Comparison of ENCODE assay signal across 9 mouse cellular contexts in the genomic region with DNA sequence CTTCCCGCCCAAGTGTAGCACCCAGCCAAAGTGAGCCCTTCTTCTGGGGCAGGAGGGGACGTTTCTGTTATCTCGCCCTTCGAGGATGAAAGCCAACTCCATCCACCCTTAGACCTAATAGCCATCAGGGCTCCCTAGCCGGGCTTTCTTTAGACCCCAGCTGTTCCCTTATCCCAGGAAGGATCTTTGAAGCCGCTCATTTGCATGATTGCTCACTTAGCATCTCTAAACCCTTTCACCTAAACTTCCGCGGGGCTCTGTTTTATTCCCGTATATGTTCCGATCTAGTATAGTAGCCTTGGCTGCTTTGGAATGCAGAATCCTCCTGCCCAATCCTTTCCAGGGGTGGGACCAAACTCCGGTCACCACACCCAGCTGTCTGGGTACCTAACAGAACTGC.
DNase-seq lines count a peak whose midpoint lies in the region; ATAC-seq and TF ChIP-seq lines count a peak whose summit lies in the region.
"Had no signal": no experiment of that assay in that cellular context is flagged by ENCODE, and none has a peak within 500 bp of the region (broad histone marks: within the 10 kb centered on the region; RNA-seq: fewer than 3 reads in every experiment).

No protein-coding gene starts in this region.

- no peak overlapping the region for H3K9ac ChIP-seq in kidney, embryonic 16.5 days (replicated peaks; ENCODE audit: low read length)
- no peak overlapping the region for H3K9ac ChIP-seq in hindbrain, embryonic 11.5 days (ENCODE audit: low read depth, low read length)
- H3K9ac ChIP-seq in midbrain, embryonic 15.5 days: no peak overlapping the region; the same call in 1 of the 2 replicates

- TF ChIP-seq CTCF in kidney, adult 2 months (conservative IDR thresholded peaks at IDR 0.05; ENCODE audit: insufficient read depth, insufficient read length, low read depth, low read length): no peak

- H3K27ac ChIP-seq in kidney, embryonic 16.5 days (ENCODE audit: low read length): no peak overlapping the region
- H3K27ac ChIP-seq in kidney, adult 2 months (ENCODE audit: insufficient read depth, low read depth, low read length): no peak overlapping the region
- H3K27ac ChIP-seq in hindbrain, embryonic 11.5 days (ENCODE audit: low read depth, low read length): no peak overlapping the region
- H3K27ac ChIP-seq in midbrain, embryonic 15.5 days: no peak overlapping the region

- 3% methylated on average over 11 of the region's 11 CpGs for WGBS in kidney, embryonic 16.5 days
- 8% methylated on average over 11 of the region's 11 CpGs for WGBS in kidney, adult 2 months
- 6% methylated on average over 11 of the region's 11 CpGs for WGBS in hindbrain, embryonic 11.5 days
- 6% methylated on average over 11 of the region's 11 CpGs for WGBS in midbrain, embryonic 15.5 days

- peaks cover 6% of the 10 kb centered on the region for H3K27me3 ChIP-seq in kidney, embryonic 16.5 days (ENCODE audit: insufficient read depth, low read length)
- H3K27me3 ChIP-seq in kidney, adult 2 months (replicated peaks; ENCODE audit: control insufficient read depth, insufficient read depth, low read length): no peaks in the 10 kb centered on the region
- H3K27me3 ChIP-seq in hindbrain, embryonic 11.5 days (ENCODE audit: control insufficient read depth, insufficient read depth, low read length): no peaks in the 10 kb centered on the region
- H3K27me3 ChIP-seq in midbrain, embryonic 15.5 days (replicated peaks): no peaks in the 10 kb centered on the region

- 0 out of 2 replicates have a peak, but pooled peaks cover 7% of the 10 kb centered on the region for H3K4me1 ChIP-seq in kidney, embryonic 16.5 days (ENCODE audit: insufficient read depth, low read length)
- no peaks in the 10 kb centered on the region for H3K4me1 ChIP-seq in kidney, adult 2 months (ENCODE audit: control insufficient read depth, insufficient read depth, low read length)
- peaks cover 1% of the 10 kb centered on the region; the same call in 1 of the 2 replicates for H3K4me1 ChIP-seq in hindbrain, embryonic 11.5 days (replicated peaks; ENCODE audit: control insufficient read depth, insufficient read depth, low read length)
- H3K4me1 ChIP-seq in midbrain, embryonic 15.5 days: peaks cover 22% of the 10 kb centered on the region

- H3K4me3 ChIP-seq in kidney, embryonic 16.5 days (ENCODE audit: low read length): peak overlapping the region; percentile 13
- H3K4me3 ChIP-seq in kidney, adult 2 months (ENCODE audit: insufficient read depth, low read depth, low read length): no peak overlapping the region
- no peak overlapping the region for H3K4me3 ChIP-seq in hindbrain, embryonic 11.5 days (ENCODE audit: low read depth, low read length)
- no peak overlapping the region for H3K4me3 ChIP-seq in midbrain, embryonic 15.5 days

- DNase-seq in kidney, adult 2 months: no peak
- DNase-seq in embryo, embryonic 11 days: peak; percentile 28
- peak; percentile 38 for DNase-seq in hindbrain, embryonic 11.5 days (ENCODE audit: low spot score)
- no peak for DNase-seq in right cerebral cortex, postnatal 14 days
- DNase-seq in adrenal gland, postnatal 25 days: no peak
- no peak for DNase-seq in adrenal gland, adult 8-10 months
- DNase-seq: right cerebral cortex, postnatal 4 days had no signal

- 0 out of 2 replicates have a peak, but pooled peaks have one; percentile 40 for ATAC-seq in kidney, embryonic 16.5 days (ENCODE audit: low FRiP score, low TSS enrichment)
- ATAC-seq in hindbrain, embryonic 11.5 days (ENCODE audit: low FRiP score): no peak
- ATAC-seq in midbrain, embryonic 15.5 days (replicated peaks): no peak

- no peaks in the 10 kb centered on the region for H3K36me3 ChIP-seq in kidney, embryonic 16.5 days (ENCODE audit: insufficient read depth, low read length)
- H3K36me3 ChIP-seq in kidney, adult 2 months (ENCODE audit: control insufficient read depth, insufficient read depth, low read length): no peaks in the 10 kb centered on the region
- H3K36me3 ChIP-seq in hindbrain, embryonic 11.5 days (ENCODE audit: control insufficient read depth, insufficient read depth, low read length): no peaks in the 10 kb centered on the region
- no peaks in the 10 kb centered on the region for H3K36me3 ChIP-seq in midbrain, embryonic 15.5 days (replicated peaks)

- H3K4me2 ChIP-seq in kidney, embryonic 16.5 days (replicated peaks; ENCODE audit: low read depth, low read length): peak overlapping the region; percentile 16
- H3K4me2 ChIP-seq in hindbrain, embryonic 11.5 days (replicated peaks; ENCODE audit: low read depth, low read length): no peak overlapping the region
- peak overlapping the region; percentile 30 for H3K4me2 ChIP-seq in midbrain, embryonic 15.5 days

- H3K9me3 ChIP-seq in kidney, embryonic 16.5 days (ENCODE audit: low read length): no peaks in the 10 kb centered on the region
- no peaks in the 10 kb centered on the region for H3K9me3 ChIP-seq in hindbrain, embryonic 11.5 days (ENCODE audit: control insufficient read depth, low read length)
- no peaks in the 10 kb centered on the region for H3K9me3 ChIP-seq in midbrain, embryonic 15.5 days

- no peak for TF ChIP-seq POLR2A in kidney, adult 2 months (IDR thresholded peaks at IDR 0.05; ENCODE audit: low read depth, low read length)

Comparison
In these comparisons a context has a peak if more than half of its experiments do, and no peak if none do; other contexts are left out.
1. DNase-seq: peak in embryo, embryonic 11 days (single experiment) and hindbrain, embryonic 11.5 days (single experiment); none in kidney, adult 2 months (single experiment), right cerebral cortex, postnatal 14 days (single experiment), adrenal gland, postnatal 25 days (single experiment) and adrenal gland, adult 8-10 months (single experiment).